Mouse (Mus musculus) CH12.LX (cell line): ENCODE measurements around the gene Cip2a. TPM values are rescaled to one million over a fixed set of nuclear protein-coding genes. Genes with fewer than 3 reads are reported as not detected.

ENCODE experiments used
- DNase-seq: peaks from one replicate; pipeline ENCODE4 v3.0.0-alpha.2; 2013; ENCODE audit errors: extremely low read depth
- H3K27ac ChIP-seq: 2 replicates; pipeline ENCODE4 v1.5.1; 2012; ENCODE audit warnings: low read depth, mild to moderate bottlenecking, control low read depth, moderate library complexity; ENCODE audit not compliant: insufficient read depth
- H3K27me3 ChIP-seq: replicated peaks from 2 replicates; pipeline ENCODE3; 2012; ENCODE audit warnings: inconsistent platforms
- H3K36me3 ChIP-seq, 2 experiments: replicated peaks in 1 of 2; 2 replicates each; pipeline versions ENCODE3 to v1.6.1; 2012; ENCODE audit warnings: inconsistent platforms in 1 of 2, low read length in 1 of 2, mild to moderate bottlenecking in 1 of 2, mixed read lengths in 1 of 2, moderate library complexity in 1 of 2; ENCODE audit not compliant: control insufficient read depth in 1 of 2, insufficient read depth in 1 of 2
- H3K4me1 ChIP-seq, 2 experiments: 2 replicates each; pipeline ENCODE4 v1.6.1; 2012; ENCODE audit warnings: inconsistent platforms in 1 of 2, moderate library complexity in 1 of 2; ENCODE audit not compliant: insufficient read depth in 2 of 2, control insufficient read depth in 1 of 2
- H3K4me2 ChIP-seq: 2 replicates; pipeline ENCODE4 v1.6.1; 2012; ENCODE audit warnings: low read depth, mild to moderate bottlenecking, control low read depth; ENCODE audit not compliant: poor library complexity, insufficient read depth, severe bottlenecking
- H3K4me3 ChIP-seq, 3 experiments: fragments of 150-350 bp in 1 of 3; sonication (generic) in 1 of 3; replicated peaks in 1 of 3; 2 replicates each; pipeline versions ENCODE3 to v1.5.1; 2011 to 2012; ENCODE audit warnings: low read depth in 2 of 3, low read length in 2 of 3, mild to moderate bottlenecking in 2 of 3, moderate library complexity in 2 of 3, control low read depth in 1 of 3, improper control_type of control experiment in 1 of 3, inconsistent platforms in 1 of 3, mixed read lengths in 1 of 3; ENCODE audit not compliant: poor library complexity in 1 of 3
- H3K79me2 ChIP-seq: replicated peaks from 2 replicates; pipeline ENCODE4 v1.6.1; 2012; ENCODE audit warnings: mild to moderate bottlenecking, moderate library complexity; ENCODE audit not compliant: control insufficient read depth, poor library complexity, insufficient read depth, severe bottlenecking; ENCODE audit errors: extremely low read depth
- H3K9ac ChIP-seq: 2 replicates; pipeline ENCODE4 v1.6.1; 2012; ENCODE audit warnings: low read depth, mild to moderate bottlenecking, control low read depth, moderate library complexity; ENCODE audit not compliant: insufficient read depth
- H3K9me3 ChIP-seq: replicated peaks from 2 replicates; pipeline ENCODE3; 2012; ENCODE audit warnings: low read length, inconsistent platforms, mixed read lengths
- EP300 ChIP-seq: IDR thresholded peaks from 2 replicates; pipeline ENCODE4 v1.6.1; 2011; ENCODE audit warnings: low read length, improper control_type of control experiment
- HCFC1 ChIP-seq: IDR thresholded peaks from 2 replicates; pipeline ENCODE4 v1.6.1; 2012; ENCODE audit warnings: low read depth, mild to moderate bottlenecking, inconsistent platforms, low read length, improper control_type of control experiment
- KAT2A ChIP-seq: IDR thresholded peaks from 2 replicates; pipeline ENCODE4 v1.6.1; 2012; ENCODE audit warnings: low read length, improper control_type of control experiment, inconsistent platforms; ENCODE audit not compliant: insufficient replicate concordance
- MAX ChIP-seq: IDR thresholded peaks from 2 replicates; pipeline ENCODE4 v1.6.1; 2011; ENCODE audit warnings: low read length, improper control_type of control experiment
- MAZ ChIP-seq: IDR thresholded peaks from 2 replicates; pipeline ENCODE4 v1.6.1; 2012; ENCODE audit warnings: low read depth, mild to moderate bottlenecking, inconsistent platforms, low read length, improper control_type of control experiment, moderate library complexity
- MEF2A ChIP-seq: IDR thresholded peaks from 2 replicates; pipeline ENCODE4 v1.6.1; 2014; ENCODE audit warnings: low read depth, mild to moderate bottlenecking, inconsistent platforms, low read length, improper control_type of control experiment, borderline replicate concordance
- NRF1 ChIP-seq: IDR thresholded peaks from 2 replicates; pipeline ENCODE4 v1.6.1; 2014; ENCODE audit warnings: low read depth, mild to moderate bottlenecking, inconsistent platforms, low read length, improper control_type of control experiment, moderate library complexity
- POLR2A ChIP-seq: IDR thresholded peaks from 2 replicates; pipeline ENCODE4 v1.6.1; 2011; ENCODE audit warnings: low read depth, mild to moderate bottlenecking, improper control_type of control experiment, low read length
- RCOR1 ChIP-seq: conservative IDR thresholded peaks from 2 replicates; pipeline ENCODE4 v1.6.1; 2012; ENCODE audit warnings: low read depth, mild to moderate bottlenecking, inconsistent platforms, low read length, improper control_type of control experiment
- TBP ChIP-seq: conservative IDR thresholded peaks from 2 replicates; pipeline ENCODE4 v1.6.1; 2011; ENCODE audit warnings: low read depth, low read length, improper control_type of control experiment
- TCF12 ChIP-seq: IDR thresholded peaks from 2 replicates; pipeline ENCODE4 v1.6.1; 2014; ENCODE audit warnings: low read depth, mild to moderate bottlenecking, inconsistent platforms, low read length, improper control_type of control experiment
- UBTF ChIP-seq: IDR thresholded peaks from 2 replicates; pipeline ENCODE4 v1.6.1; 2012; ENCODE audit warnings: low read depth, mild to moderate bottlenecking, inconsistent platforms, low read length, improper control_type of control experiment, moderate library complexity
- USF1 ChIP-seq: IDR thresholded peaks from 2 replicates; pipeline ENCODE4 v1.6.1; 2014; ENCODE audit warnings: low read depth, mild to moderate bottlenecking, inconsistent platforms, low read length, improper control_type of control experiment
- USF2 ChIP-seq: conservative IDR thresholded peaks from 2 replicates; pipeline ENCODE4 v1.6.1; 2011; ENCODE audit warnings: low read depth, low read length, improper control_type of control experiment
- ZC3H11A ChIP-seq: IDR thresholded peaks from 2 replicates; pipeline ENCODE4 v1.6.1; 2012; ENCODE audit warnings: low read depth, mild to moderate bottlenecking, inconsistent platforms, low read length, improper control_type of control experiment
- ZKSCAN1 ChIP-seq: IDR thresholded peaks from 2 replicates; pipeline ENCODE4 v1.6.1; 2012; ENCODE audit warnings: low read depth, inconsistent platforms, low read length, improper control_type of control experiment, borderline replicate concordance
- dilution Hi-C: fragments of 300-500 bp; cut with MboI; formaldehyde crosslinking; loops from 2 replicates; pipeline ENCODE4 v1.14.3; 2020; ENCODE audit warnings: low sequenced_read_pairs; ENCODE audit not compliant: extremely low pct_unique_long_range_greater_than_20kb, extremely low pct_ligation_motif_present
- in situ Hi-C: fragments of 300-500 bp; cut with MboI; formaldehyde crosslinking; loops from 3 replicates; pipeline ENCODE4 v1.14.3; 2019; ENCODE audit warnings: low sequenced_read_pairs, low pct_ligation_motif_present, low pct_unique_long_range_greater_than_20kb, mixed read lengths
- polyA plus RNA-seq: library from polyadenylated mRNA; unstranded; fragments of >175 nt; gene quantifications from 2 replicates; pipeline ENCODE4 v1.2.1, GENCODE M21; 2012; ENCODE audit warnings: low read depth; ENCODE audit not compliant: insufficient read length
- total RNA-seq, 2 experiments: library from RNA; depleted of rRNA; stranded (reverse); fragments of 300-350 nt in 1 of 2; fragments of >200 nt in 1 of 2; gene quantifications; 2 replicates each; pipeline ENCODE4 v1.2.3; 2012 to 2014

Gene Cip2a
- total and polyA plus RNA-seq, 3 experiments, result 26.0 to 86.0 (median 82.5) TPM

- TF ChIP-seq TCF12, result no peak
- TF ChIP-seq NRF1, result no peak
- H3K9ac ChIP-seq, result no peak overlapping the region
- no peak overlapping the region for H3K4me3 ChIP-seq
- H3K4me2 ChIP-seq, result no peak overlapping the region
- no peaks in the 10 kb centered on the region for H3K36me3 ChIP-seq
- no peak for DNase-seq
- in situ Hi-C loops (no loop called here), dilution Hi-C loops (no loop called here)
- H3K79me2 ChIP-seq, result no peaks in the 10 kb centered on the region
- H3K27ac ChIP-seq, result no peak overlapping the region
- H3K27me3 ChIP-seq, result no peaks in the 10 kb centered on the region
- H3K9me3 ChIP-seq, result no peaks in the 10 kb centered on the region
- no peaks in the 10 kb centered on the region for H3K4me1 ChIP-seq
Observed at GRCm38 (mm10) chr16:49040554-49041221, 46.7 kb downstream of the Cip2a start.

DNA sequence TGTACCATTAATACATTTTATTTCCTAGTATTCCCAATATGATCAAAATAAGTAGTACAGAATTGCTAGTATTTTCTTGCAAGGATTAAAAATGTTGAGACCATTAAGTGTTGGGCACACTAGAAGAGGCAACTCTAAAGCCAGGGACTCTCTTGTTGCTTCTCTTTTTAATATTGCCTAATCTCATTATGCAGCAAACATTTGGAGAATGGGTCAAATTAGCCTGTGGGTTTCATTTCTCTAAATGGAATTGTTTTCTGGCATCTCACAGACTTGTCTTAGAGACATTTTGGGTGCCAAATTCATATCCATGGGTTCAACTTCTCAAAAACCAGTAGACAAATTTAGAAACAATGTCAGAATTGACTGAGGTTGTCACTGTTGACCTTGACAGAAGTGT, 55.2 kb downstream of the Cip2a start:
- TF ChIP-seq UBTF (no peak), USF1 (no peak), RCOR1 (no peak), MEF2A (no peak), KAT2A (no peak), ZKSCAN1 (no peak), EP300 (no peak), MAZ (no peak), HCFC1 (no peak), USF2 (no peak), TBP (no peak)

GRCm38 (mm10) chr16:49057186-49057585, 63.2 kb downstream of the Cip2a start, which contains the start of gene Myh15:
TSS of gene Myh15 (plus strand) at chr16:49057486.
- TF ChIP-seq ZC3H11A (no peak), MEF2A (no peak), MAX (no peak), POLR2A (no peak), TCF12 (no peak)
- Histone ChIP-seq H3K27me3 (no peaks in the 10 kb centered on the region), H3K9me3 (no peaks in the 10 kb centered on the region), H3K4me3 (no peak within 1 kb of the TSS), H3K4me1 (no peaks in the 10 kb centered on the region), H3K27ac (no peak within 1 kb of the TSS), H3K79me2 (no peaks in the 10 kb centered on the region), H3K4me2 (no peak within 1 kb of the TSS), H3K9ac (no peak within 1 kb of the TSS), H3K36me3 (no peaks in the 10 kb centered on the region)
- in situ Hi-C loops, result no loop called here
- dilution Hi-C loops, result no loop called here
- no peak for DNase-seq

More for the DNA sequence above, 55.2 kb downstream of the Cip2a start:
- no peaks in the 10 kb centered on the region for H3K27me3 ChIP-seq
- no peak overlapping the region for H3K27ac ChIP-seq
- no peaks in the 10 kb centered on the region for H3K79me2 ChIP-seq
- no peak for DNase-seq
- no peak overlapping the region for H3K9ac ChIP-seq
- in situ Hi-C loops (no loop called here), dilution Hi-C loops (no loop called here)
- H3K36me3 ChIP-seq, result no peaks in the 10 kb centered on the region
- no peak overlapping the region for H3K4me2 ChIP-seq
- H3K4me1 ChIP-seq, result no peaks in the 10 kb centered on the region
- no peaks in the 10 kb centered on the region for H3K9me3 ChIP-seq
- no peak overlapping the region for H3K4me3 ChIP-seq
